Mouse (Mus musculus): ENCODE measurements around the gene Zfp853. TPM values are rescaled to one million over a fixed set of nuclear protein-coding genes. Genes with fewer than 3 reads are reported as not detected.

The Zfp853 gene
- total and polyA plus RNA-seq, 3 experiments: 0.21 TPM; not detected in 2

DNA sequence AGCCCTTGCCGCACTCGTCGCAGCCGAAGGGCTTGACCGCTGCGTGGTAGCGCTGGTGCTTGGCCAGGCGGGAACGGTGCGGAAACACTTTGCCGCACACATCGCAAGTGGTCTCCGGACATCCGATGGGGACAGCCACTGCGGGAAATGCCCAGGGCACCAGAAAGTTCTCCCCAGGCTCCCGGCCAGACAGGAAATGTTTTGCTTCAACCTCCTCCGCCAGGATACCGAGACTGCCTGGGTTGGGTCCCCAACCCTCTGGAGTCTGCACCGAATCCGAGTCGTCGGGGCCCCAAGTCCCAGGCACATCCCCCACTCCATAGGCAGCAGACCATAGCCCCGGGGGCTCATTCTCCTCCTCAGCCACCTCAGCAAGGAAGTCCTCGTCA, 38.3 kb downstream of the Zfp853 start:
- H3K79me2 ChIP-seq (replicated peaks; ENCODE audit: control insufficient read depth, extremely low read depth, insufficient read depth, poor library complexity, severe bottlenecking): no peaks in the 10 kb centered on the region
- in situ Hi-C loops (cut with MboI; ENCODE audit: low pct_ligation_motif_present, low pct_unique_long_range_greater_than_20kb, low sequenced_read_pairs): no loop called here
- peaks cover 35% of the 10 kb centered on the region for H3K9me3 ChIP-seq (replicated peaks; ENCODE audit: low read length)
- H3K27ac ChIP-seq (ENCODE audit: insufficient read depth, low read depth): no peak overlapping the region
- H3K36me3 ChIP-seq (replicated peaks in 1 of 2; ENCODE audit: control insufficient read depth in 1 of 2, insufficient read depth in 1 of 2, low read length in 1 of 2): peaks cover 29 to 80% of the 10 kb centered on the region in 2 experiments
- no peak overlapping the region for H3K4me3 ChIP-seq (replicated peaks in 1 of 3; ENCODE audit: low read depth in 2 of 3, low read length in 2 of 3, poor library complexity in 1 of 3)
- dilution Hi-C loops (cut with MboI; ENCODE audit: extremely low pct_ligation_motif_present, extremely low pct_unique_long_range_greater_than_20kb, low sequenced_read_pairs): no loop called here
- no peak overlapping the region for H3K4me2 ChIP-seq (ENCODE audit: insufficient read depth, low read depth, poor library complexity, severe bottlenecking)
- H3K27me3 ChIP-seq (replicated peaks): no peaks in the 10 kb centered on the region
- H3K9ac ChIP-seq (ENCODE audit: insufficient read depth, low read depth): no peak overlapping the region
- no peaks in the 10 kb centered on the region for H3K4me1 ChIP-seq (ENCODE audit: control insufficient read depth in 1 of 2, insufficient read depth in 2 of 2)
- DNase-seq (ENCODE audit: extremely low read depth): no peak
- TF ChIP-seq MYC (IDR thresholded peaks at IDR 0.05; ENCODE audit: low read depth, low read length) (no peak), NRF1 (IDR thresholded peaks at IDR 0.05; ENCODE audit: low read depth, low read length) (no peak)

DNA sequence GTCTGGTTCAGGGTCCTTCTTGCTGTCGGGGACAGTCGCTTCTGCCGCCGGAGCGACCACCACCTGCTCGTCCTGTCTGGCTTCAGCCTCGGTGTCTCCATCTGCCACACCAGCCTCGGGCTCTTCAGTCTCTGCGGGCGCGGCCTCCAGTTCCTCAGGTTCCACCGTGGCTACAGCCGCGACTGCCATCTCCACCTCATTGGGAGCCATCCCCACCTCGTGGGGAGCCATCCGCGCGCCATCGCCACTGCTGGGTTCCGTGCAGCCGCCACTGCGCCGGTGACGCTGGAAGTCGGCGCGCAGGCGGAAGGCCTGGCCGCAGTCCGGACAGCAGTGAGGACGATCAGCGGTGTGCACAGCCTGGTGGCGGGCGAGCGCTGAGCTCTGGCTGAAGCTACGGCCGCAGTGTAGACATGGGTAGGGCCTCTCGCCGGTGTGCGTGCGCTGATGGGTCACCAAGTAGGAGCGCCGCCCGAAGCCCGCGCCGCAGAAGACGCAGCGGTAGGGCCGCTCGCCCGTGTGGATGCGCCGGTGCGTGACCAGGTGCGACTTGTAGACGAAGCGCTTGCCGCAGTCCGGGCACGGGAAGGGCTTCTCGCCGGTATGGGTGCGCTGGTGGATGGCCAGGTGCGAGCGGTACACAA, 38.8 kb downstream of the Zfp853 start:
- Histone ChIP-seq H3K4me3 (replicated peaks in 1 of 3; ENCODE audit: low read depth in 2 of 3, low read length in 2 of 3, poor library complexity in 1 of 3) (peak overlapping the region in 1 of 3 experiments; percentile 6), H3K4me1 (ENCODE audit: control insufficient read depth in 1 of 2, insufficient read depth in 2 of 2) (peaks cover 0 to 2% of the 10 kb centered on the region in 2 experiments; a peak in 1 of 4 replicates), H3K79me2 (replicated peaks; ENCODE audit: control insufficient read depth, extremely low read depth, insufficient read depth, poor library complexity, severe bottlenecking) (no peaks in the 10 kb centered on the region), H3K27ac (ENCODE audit: insufficient read depth, low read depth) (no peak overlapping the region), H3K9ac (ENCODE audit: insufficient read depth, low read depth) (no peak overlapping the region), H3K4me2 (ENCODE audit: insufficient read depth, low read depth, poor library complexity, severe bottlenecking) (no peak overlapping the region), H3K36me3 (replicated peaks in 1 of 2; ENCODE audit: control insufficient read depth in 1 of 2, insufficient read depth in 1 of 2, low read length in 1 of 2) (peaks cover 31 to 78% of the 10 kb centered on the region in 2 experiments), H3K27me3 (replicated peaks) (no peaks in the 10 kb centered on the region), H3K9me3 (replicated peaks; ENCODE audit: low read length) (peaks cover 35% of the 10 kb centered on the region)
- no peak for TF ChIP-seq NRF1 (IDR thresholded peaks at IDR 0.05; ENCODE audit: low read depth, low read length)
- TF ChIP-seq ZNF384 (IDR thresholded peaks at IDR 0.05; ENCODE audit: low read depth, low read length): no peak
- no peak for TF ChIP-seq SMC3 (IDR thresholded peaks at IDR 0.05; ENCODE audit: low read depth, low read length)
- no peak for TF ChIP-seq CHD2 (IDR thresholded peaks at IDR 0.05; ENCODE audit: low read length)
- TF ChIP-seq ELF1 (IDR thresholded peaks at IDR 0.05; ENCODE audit: low read depth, low read length): no peak
- TF ChIP-seq KAT2A (IDR thresholded peaks at IDR 0.05; ENCODE audit: insufficient replicate concordance, low read length): no peak
- DNase-seq (ENCODE audit: extremely low read depth): no peak
- dilution Hi-C loops (cut with MboI; ENCODE audit: extremely low pct_ligation_motif_present, extremely low pct_unique_long_range_greater_than_20kb, low sequenced_read_pairs) (no loop called here), in situ Hi-C loops (cut with MboI; ENCODE audit: low pct_ligation_motif_present, low pct_unique_long_range_greater_than_20kb, low sequenced_read_pairs) (no loop called here)

DNA sequence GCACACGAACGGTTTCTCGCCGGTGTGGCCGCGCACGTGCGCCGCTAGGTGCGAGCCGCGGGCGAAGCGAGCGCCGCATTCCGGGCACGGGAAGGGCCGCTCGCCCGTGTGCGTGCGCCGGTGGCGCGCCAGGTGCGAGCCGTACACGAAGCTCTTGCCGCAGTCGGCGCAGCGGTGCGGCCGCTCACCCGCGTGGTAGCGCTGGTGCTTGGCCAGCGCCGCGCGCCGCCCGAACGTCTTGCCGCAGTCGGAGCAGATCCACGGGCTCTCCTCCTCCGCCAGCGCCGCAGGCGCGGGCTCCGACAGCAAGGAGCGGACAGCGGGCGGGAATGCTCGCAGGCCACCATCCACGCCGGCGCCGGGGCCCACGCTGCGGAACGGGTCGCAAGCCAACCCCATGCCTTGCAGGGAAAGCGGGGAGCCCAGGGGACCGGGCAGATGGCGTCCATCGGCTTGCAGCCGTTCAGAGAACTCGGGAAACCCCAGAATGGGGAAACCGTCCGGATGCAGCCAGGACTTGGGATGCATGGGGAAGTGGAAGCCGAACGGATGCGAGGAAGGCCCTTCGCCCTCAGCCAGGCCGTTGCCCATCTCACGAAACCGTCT, 39.4 kb downstream of the Zfp853 start:
- Histone ChIP-seq H3K27me3 (replicated peaks) (no peaks in the 10 kb centered on the region), H3K27ac (ENCODE audit: insufficient read depth, low read depth) (no peak overlapping the region), H3K9me3 (replicated peaks; ENCODE audit: low read length) (peaks cover 35% of the 10 kb centered on the region), H3K4me1 (ENCODE audit: control insufficient read depth in 1 of 2, insufficient read depth in 2 of 2) (peaks cover 0 to 3% of the 10 kb centered on the region in 2 experiments; a peak in 1 of 4 replicates), H3K79me2 (replicated peaks; ENCODE audit: control insufficient read depth, extremely low read depth, insufficient read depth, poor library complexity, severe bottlenecking) (no peaks in the 10 kb centered on the region), H3K9ac (ENCODE audit: insufficient read depth, low read depth) (no peak overlapping the region), H3K36me3 (replicated peaks in 1 of 2; ENCODE audit: control insufficient read depth in 1 of 2, insufficient read depth in 1 of 2, low read length in 1 of 2) (peaks cover 31 to 78% of the 10 kb centered on the region in 2 experiments), H3K4me3 (replicated peaks in 1 of 3; ENCODE audit: low read depth in 2 of 3, low read length in 2 of 3, poor library complexity in 1 of 3) (no peak overlapping the region), H3K4me2 (ENCODE audit: insufficient read depth, low read depth, poor library complexity, severe bottlenecking) (no peak overlapping the region)
- in situ Hi-C loops (cut with MboI; ENCODE audit: low pct_ligation_motif_present, low pct_unique_long_range_greater_than_20kb, low sequenced_read_pairs): no loop called here
- TF ChIP-seq CHD1 (IDR thresholded peaks at IDR 0.05; ENCODE audit: low read depth, low read length): no peak
- TF ChIP-seq PAX5 (IDR thresholded peaks at IDR 0.05; ENCODE audit: low read length): no peak
- TF ChIP-seq NELFE (IDR thresholded peaks at IDR 0.05; ENCODE audit: low read depth, low read length): no peak
- TF ChIP-seq BHLHE40 (IDR thresholded peaks at IDR 0.05; ENCODE audit: low read depth, low read length): no peak
- TF ChIP-seq GABPA (IDR thresholded peaks at IDR 0.05; ENCODE audit: insufficient replicate concordance, low read depth, low read length): no peak
- TF ChIP-seq ZNF384 (IDR thresholded peaks at IDR 0.05; ENCODE audit: low read depth, low read length): no peak
- no peak for TF ChIP-seq ZMIZ1 (IDR thresholded peaks at IDR 0.05; ENCODE audit: low read depth, low read length)
- TF ChIP-seq RCOR1 (conservative IDR thresholded peaks at IDR 0.05; ENCODE audit: low read depth, low read length): no peak
- TF ChIP-seq SMC3 (IDR thresholded peaks at IDR 0.05; ENCODE audit: low read depth, low read length): no peak
- no peak for TF ChIP-seq USF2 (conservative IDR thresholded peaks at IDR 0.05; ENCODE audit: low read depth, low read length)
- TF ChIP-seq UBTF (IDR thresholded peaks at IDR 0.05; ENCODE audit: low read depth, low read length): no peak
- TF ChIP-seq TCF12 (IDR thresholded peaks at IDR 0.05; ENCODE audit: low read depth, low read length): no peak
- no peak for TF ChIP-seq JUND (conservative IDR thresholded peaks at IDR 0.05; ENCODE audit: low read depth, low read length)
- no peak for TF ChIP-seq HCFC1 (IDR thresholded peaks at IDR 0.05; ENCODE audit: low read depth, low read length)
- TF ChIP-seq POLR2AphosphoS2 (IDR thresholded peaks at IDR 0.05; ENCODE audit: low read depth, low read length): no peak
- TF ChIP-seq CHD2 (IDR thresholded peaks at IDR 0.05; ENCODE audit: low read length): no peak
- DNase-seq (ENCODE audit: extremely low read depth): no peak
- dilution Hi-C loops (cut with MboI; ENCODE audit: extremely low pct_ligation_motif_present, extremely low pct_unique_long_range_greater_than_20kb, low sequenced_read_pairs): no loop called here

Measured in CH12.LX (cell line).